Mouse (Mus musculus): ENCODE measurements around the gene Ttc24. TPM values are rescaled to one million over a fixed set of nuclear protein-coding genes. Genes with fewer than 3 reads are reported as not detected.
A peak's percentile ranks its signal among the peaks of the same experiment; 100 is the strongest.

Ttc24 gene
- polyA plus RNA-seq, 1 experiment, result not detected

DNA sequence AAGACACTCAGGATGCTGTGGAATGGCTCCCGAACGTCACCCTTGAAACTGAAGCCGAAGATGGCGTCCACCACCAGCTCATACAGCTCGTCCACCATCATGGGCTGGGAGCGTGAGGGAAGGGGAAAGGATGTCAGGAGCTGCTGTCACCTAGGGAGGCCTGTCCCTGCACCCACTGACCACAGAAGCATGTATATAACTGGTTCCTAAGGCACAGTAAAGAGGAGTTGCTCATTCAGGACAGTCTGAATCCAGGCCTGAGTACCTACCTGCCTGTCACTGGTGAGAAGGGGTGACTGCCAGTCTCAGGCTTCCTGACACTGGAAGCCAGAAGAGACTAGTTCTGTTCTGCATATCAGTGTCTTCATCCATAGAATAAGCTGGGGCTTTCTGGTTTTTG is 21.1 kb downstream of the Ttc24 start:
- no peak overlapping the region for H3K27ac ChIP-seq (ENCODE audit: insufficient read depth, low read length)
- H3K4me1 ChIP-seq (ENCODE audit: control insufficient read depth, insufficient read depth, low read length), result no peaks in the 10 kb centered on the region
- H3K4me3 ChIP-seq (ENCODE audit: insufficient read depth, low read length), result no peak overlapping the region; the same call in 1 of the 2 replicates
- no peak for TF ChIP-seq CTCF (IDR thresholded peaks at IDR 0.05; ENCODE audit: borderline replicate concordance, insufficient read depth, low read length)

- H3K4me1 ChIP-seq (ENCODE audit: control insufficient read depth, insufficient read depth, low read length), result no peaks in the 10 kb centered on the region
- TF ChIP-seq CTCF (IDR thresholded peaks at IDR 0.05; ENCODE audit: borderline replicate concordance, insufficient read depth, low read length), result no peak
- no peak overlapping the region for H3K4me3 ChIP-seq (ENCODE audit: insufficient read depth, low read length)
- no peak overlapping the region for H3K27ac ChIP-seq (ENCODE audit: insufficient read depth, low read length)
Observed at GRCm38 (mm10) chr3:88049532-88049931, 28.6 kb downstream of the Ttc24 start.

DNA sequence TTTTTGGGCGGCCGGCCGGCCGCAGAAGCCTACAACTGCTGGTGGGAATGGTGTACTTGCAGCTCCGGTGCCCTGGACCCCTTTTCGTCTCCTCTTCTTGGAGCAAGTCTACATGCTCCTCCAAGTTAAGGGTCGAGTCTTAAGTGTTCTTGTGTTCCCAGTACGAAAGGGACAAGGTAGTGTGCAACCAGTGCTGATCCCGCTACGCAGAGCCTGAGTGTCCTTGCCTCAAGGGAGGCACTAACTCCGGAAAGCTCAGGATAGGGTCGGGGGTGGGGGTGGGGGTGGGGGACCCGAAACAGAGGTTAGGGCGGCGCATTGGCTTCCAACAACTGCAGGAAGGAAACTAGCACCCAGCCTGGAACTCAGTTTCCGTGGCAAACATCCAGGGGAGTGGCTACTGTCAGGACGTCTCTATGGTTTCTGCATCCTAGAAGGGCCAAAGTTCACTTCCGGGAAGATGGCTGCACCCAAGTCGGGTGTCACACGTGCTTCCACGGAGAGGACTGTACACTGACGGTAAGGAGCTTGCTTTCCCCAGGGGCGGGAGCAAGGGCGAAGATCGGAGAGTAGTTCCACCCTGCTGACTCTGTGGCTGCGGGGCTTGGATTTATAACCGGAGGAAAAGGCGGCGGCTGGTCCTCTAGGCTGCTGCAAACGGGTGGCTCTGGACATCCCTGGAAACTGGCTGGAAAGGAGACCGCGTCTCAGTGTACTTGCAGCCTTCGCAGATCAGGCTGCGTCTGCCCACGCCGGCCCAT is 35.3 kb downstream of the Ttc24 start, which contains the start of gene Gpatch4:
Gene Gpatch4 (plus strand): TSS at position 448 of the 761 bp plus-strand sequence.
- no peak for TF ChIP-seq CTCF (IDR thresholded peaks at IDR 0.05; ENCODE audit: borderline replicate concordance, insufficient read depth, low read length)
- peak; percentile 72 for TF ChIP-seq POLR2A (IDR thresholded peaks at IDR 0.05; ENCODE audit: low read depth, low read length)
- Histone ChIP-seq H3K4me3 (ENCODE audit: insufficient read depth, low read length) (peak within 1 kb of the TSS; percentile 75), H3K4me1 (ENCODE audit: control insufficient read depth, insufficient read depth, low read length) (no peaks in the 10 kb centered on the region), H3K27ac (ENCODE audit: insufficient read depth, low read length) (no peak within 1 kb of the TSS; the same call in 1 of the 2 replicates)

DNA sequence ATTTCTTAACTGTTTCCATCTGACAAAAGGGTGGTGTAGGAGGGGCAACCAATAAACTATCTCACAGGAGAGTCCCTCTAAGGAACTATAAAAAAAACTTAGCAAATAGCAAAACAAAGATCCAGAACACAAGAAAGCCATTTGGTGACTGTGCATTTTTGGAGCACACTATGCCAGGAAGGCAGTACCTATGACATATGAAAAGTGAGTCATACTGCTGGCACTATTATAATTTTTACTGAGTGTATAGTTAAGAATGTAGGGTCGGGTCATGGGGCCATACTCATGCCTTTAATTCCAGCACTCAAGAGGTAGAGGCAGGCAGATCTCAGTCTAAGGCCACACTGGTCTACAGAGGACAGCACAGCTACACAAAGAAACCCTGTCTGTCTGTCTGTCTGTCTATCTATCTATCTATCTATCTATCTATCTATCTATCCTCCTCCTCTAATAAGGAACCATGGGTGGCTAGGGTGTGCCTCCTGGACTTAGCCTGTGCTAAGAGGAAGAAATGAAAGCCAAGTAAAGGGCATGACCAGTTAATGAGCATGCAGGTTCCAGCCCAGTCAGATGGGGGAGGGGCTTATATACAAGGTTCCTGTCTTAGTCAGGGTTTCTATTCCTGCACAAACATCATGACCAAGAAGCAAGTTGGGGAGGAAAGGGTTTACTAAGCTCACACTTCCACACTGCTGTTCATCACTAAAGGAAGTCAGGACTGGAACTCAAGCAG is 42.4 kb downstream of the Ttc24 start:
- peaks cover 7% of the 10 kb centered on the region; the same call in 1 of the 2 replicates for H3K4me1 ChIP-seq (ENCODE audit: control insufficient read depth, insufficient read depth, low read length)
- H3K4me3 ChIP-seq (ENCODE audit: insufficient read depth, low read length), result no peak overlapping the region
- TF ChIP-seq POLR2A (IDR thresholded peaks at IDR 0.05; ENCODE audit: low read depth, low read length), result no peak
- no peak for TF ChIP-seq CTCF (IDR thresholded peaks at IDR 0.05; ENCODE audit: borderline replicate concordance, insufficient read depth, low read length)
- peak overlapping the region; percentile 52; the same call in 1 of the 2 replicates for H3K27ac ChIP-seq (ENCODE audit: insufficient read depth, low read length)

- TF ChIP-seq POLR2A (IDR thresholded peaks at IDR 0.05; ENCODE audit: low read depth, low read length), result no peak
- H3K4me3 ChIP-seq (ENCODE audit: insufficient read depth, low read length), result no peak overlapping the region
- peaks cover 7% of the 10 kb centered on the region; the same call in 1 of the 2 replicates for H3K4me1 ChIP-seq (ENCODE audit: control insufficient read depth, insufficient read depth, low read length)
- H3K27ac ChIP-seq (ENCODE audit: insufficient read depth, low read length), result no peak overlapping the region
Observed at GRCm38 (mm10) chr3:88033506-88033905, 44.6 kb downstream of the Ttc24 start.

DNA sequence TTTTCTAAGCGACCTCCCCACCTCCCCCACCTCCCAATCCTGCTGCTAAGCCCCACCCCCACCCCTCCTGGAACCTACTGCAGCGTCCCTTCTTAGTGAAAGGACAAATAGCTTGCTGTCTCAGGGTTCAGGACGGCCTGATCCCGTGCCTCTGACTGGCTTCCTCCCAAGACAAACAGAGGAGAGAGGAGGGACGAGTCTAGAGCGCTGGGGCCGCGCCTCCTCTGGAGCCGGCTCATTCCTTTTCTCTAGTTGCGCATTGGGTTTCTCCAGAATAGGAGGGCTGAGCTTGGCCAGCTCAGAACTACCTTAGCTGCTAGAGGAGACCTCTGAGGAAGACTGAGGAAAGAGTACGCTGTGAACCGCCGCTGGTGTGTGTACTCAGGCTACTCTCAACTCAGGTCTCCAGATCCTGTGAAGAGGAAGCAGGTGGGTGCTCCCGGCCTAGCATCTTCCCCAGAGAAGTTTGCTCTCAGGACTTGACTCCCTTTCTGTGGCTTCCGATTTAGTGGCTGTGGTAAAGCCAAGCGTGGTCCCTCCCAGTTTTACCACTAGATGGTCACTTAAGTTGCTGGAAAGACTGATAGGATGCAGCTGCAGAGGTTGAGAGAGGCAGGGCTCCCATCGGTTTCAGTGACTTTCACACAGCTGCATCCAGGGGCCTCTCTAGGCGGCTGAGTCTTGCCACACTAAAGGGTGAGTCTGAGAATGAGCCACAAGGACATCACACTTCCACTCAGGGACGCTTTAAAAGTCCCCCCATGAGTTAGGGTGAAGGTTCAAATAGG is 47.3 kb downstream of the Ttc24 start:
- no peak overlapping the region for H3K4me3 ChIP-seq (ENCODE audit: insufficient read depth, low read length)
- no peak overlapping the region for H3K27ac ChIP-seq (ENCODE audit: insufficient read depth, low read length)
- no peaks in the 10 kb centered on the region; the same call in 1 of the 2 replicates for H3K4me1 ChIP-seq (ENCODE audit: control insufficient read depth, insufficient read depth, low read length)
- TF ChIP-seq CTCF (IDR thresholded peaks at IDR 0.05; ENCODE audit: borderline replicate concordance, insufficient read depth, low read length), result no peak
- no peak for TF ChIP-seq POLR2A (IDR thresholded peaks at IDR 0.05; ENCODE audit: low read depth, low read length)

- Histone ChIP-seq H3K4me3 (ENCODE audit: insufficient read depth, low read length) (no peak within 1 kb of the TSS), H3K4me1 (ENCODE audit: control insufficient read depth, insufficient read depth, low read length) (no peaks in the 10 kb centered on the region), H3K27ac (ENCODE audit: insufficient read depth, low read length) (no peak within 1 kb of the TSS)
- peak; percentile 16; the same call in 1 of the 2 replicates for TF ChIP-seq CTCF (IDR thresholded peaks at IDR 0.05; ENCODE audit: borderline replicate concordance, insufficient read depth, low read length)
- no peak for TF ChIP-seq POLR2A (IDR thresholded peaks at IDR 0.05; ENCODE audit: low read depth, low read length)
Observed at GRCm38 (mm10) chr3:88027434-88028186, 50.5 kb downstream of the Ttc24 start, which contains the start of gene Hapln2. Hapln2 (minus strand) TSS chr3:88027583.

DNA sequence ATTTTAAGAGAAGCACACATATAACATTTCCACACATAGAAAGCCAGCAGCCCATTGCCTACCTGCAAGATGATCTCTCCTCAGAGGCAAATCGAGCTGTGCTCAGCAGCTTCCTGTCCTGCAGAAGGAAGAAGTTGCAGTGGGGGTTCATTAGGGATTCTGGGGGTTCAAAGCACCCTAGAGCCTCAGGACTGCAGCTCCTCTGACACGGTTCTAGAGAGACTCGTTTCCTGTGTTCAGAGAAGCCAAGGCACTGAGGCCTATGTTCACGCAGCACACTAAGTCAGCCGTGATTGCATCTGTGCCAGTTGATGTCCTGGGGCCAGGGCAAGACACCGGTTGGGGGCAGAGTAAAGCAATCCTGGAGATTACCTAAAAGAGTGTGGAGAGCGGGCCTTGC is 51.3 kb downstream of the Ttc24 start:
- Histone ChIP-seq H3K27ac (ENCODE audit: insufficient read depth, low read length) (no peak overlapping the region), H3K4me3 (ENCODE audit: insufficient read depth, low read length) (no peak overlapping the region), H3K4me1 (ENCODE audit: control insufficient read depth, insufficient read depth, low read length) (no peaks in the 10 kb centered on the region)
- TF ChIP-seq CTCF (IDR thresholded peaks at IDR 0.05; ENCODE audit: borderline replicate concordance, insufficient read depth, low read length), result no peak
- no peak for TF ChIP-seq POLR2A (IDR thresholded peaks at IDR 0.05; ENCODE audit: low read depth, low read length)

Data from embryonic fibroblast, embryonic 13.5 days (primary cell).